Mouse (Mus musculus) urinary bladder, postnatal 36 days (tissue): ENCODE results near the gene Skint2.

ENCODE experiments used
- DNase-seq, 2 experiments: peaks; one replicate each; pipeline ENCODE4 v3.0.0; 2022; ENCODE audit warnings: low spot score in 2 of 2, mixed read lengths in 1 of 2

The Skint2 gene

GRCm38 (mm10) chr4:112556894-112557293, at the start of gene Skint2:
Skint2 (plus strand) TSS chr4:112557194.
- no peak for DNase-seq
